Mouse (Mus musculus) megakaryocyte, embryonic 14.5 days (primary cell): ENCODE measurements at regions not wholly inside any gene's neighbourhood (a gene's known extent, or its start where the extent isn't known, plus 50 kb on each side); places are given as distances from the start of the nearest gene placed in this dataset.

Experiments
- FLI1 ChIP-seq: IDR thresholded peaks from 2 replicates; pipeline ENCODE4 v1.6.1; 2012; ENCODE audit warnings: low read length, inconsistent platforms, mixed read lengths
- GATA1 ChIP-seq: IDR thresholded peaks from 3 replicates; pipeline ENCODE4 v1.6.1; 2012; ENCODE audit warnings: mixed read lengths, low read length, inconsistent platforms, borderline replicate concordance

- TF ChIP-seq GATA1 = no peak
- no peak for TF ChIP-seq FLI1
Observed at GRCm38 (mm10) chr8:8919040-8919439, 228.7 kb upstream of the Arglu1 start.
